Mouse (Mus musculus) monocyte, adult 5-6 weeks (primary cell): ENCODE measurements around the gene Tal1. TPM values are rescaled to one million over a fixed set of nuclear protein-coding genes. Genes with fewer than 3 reads are reported as not detected.
A peak's percentile ranks its signal among the peaks of the same experiment; 100 is the strongest.

Source experiments
- ATAC-seq: fragments of 153-309, 156-312 bp; replicated peaks from 2 replicates; pipeline ENCODE4 v1.8.0; 2017; ENCODE audit warnings: mild to moderate bottlenecking; ENCODE audit not compliant: low TSS enrichment, insufficient number of reproducible peaks, severe bottlenecking, poor library complexity, low FRiP score
- total RNA-seq: library from RNA; stranded (forward); fragments of 200-1000, 200-491, 200-594 nt; gene quantifications from 3 replicates; pipeline ENCODE4 v1.2.3, GENCODE M21; 2017

Tal1 gene
- 0.53 to 3.0 TPM (median 2.9 TPM) in 3 replicates for total RNA-seq

GRCm38 (mm10) chr4:115056371-115056920 lies at the start of gene Tal1:
TSS of gene Tal1 (plus strand) at chr4:115056426.
- ATAC-seq = no peak

- no peak for ATAC-seq
These were observed 42.0 kb upstream of the Tal1 start for GRCm38 (mm10) chr4:115014276-115014675.

GRCm38 (mm10) chr4:115019997-115020396 lies 36.2 kb upstream of the Tal1 start:
- ATAC-seq = no peak

- ATAC-seq = 0 out of 2 replicates have a peak, but pooled peaks have one; percentile 56
These were observed 21.2 kb upstream of the Tal1 start for GRCm38 (mm10) chr4:115035043-115035442.

- peak; percentile 49; the same call in 1 of the 2 replicates for ATAC-seq
These were observed 18.0 kb upstream of the Tal1 start for GRCm38 (mm10) chr4:115038242-115038641.

- ATAC-seq = no peak
These were observed 10.6 kb upstream of the Tal1 start for GRCm38 (mm10) chr4:115045621-115046020.

- ATAC-seq = peak; percentile 71
These were observed 8.5 kb upstream of the Tal1 start for GRCm38 (mm10) chr4:115047750-115048149.

GRCm38 (mm10) chr4:115048190-115048589 lies 8.0 kb upstream of the Tal1 start:
- no peak for ATAC-seq

- ATAC-seq = no peak
These were observed 5.0 kb upstream of the Tal1 start for GRCm38 (mm10) chr4:115051245-115051644.

- ATAC-seq = no peak; the same call in 1 of the 2 replicates
These were observed 3.8 kb upstream of the Tal1 start for GRCm38 (mm10) chr4:115052343-115053005.

GRCm38 (mm10) chr4:115055044-115055443 lies 1.2 kb upstream of the Tal1 start:
- ATAC-seq = no peak

- ATAC-seq = no peak
These were observed 535 bp upstream of the Tal1 start for GRCm38 (mm10) chr4:115055691-115056090.

GRCm38 (mm10) chr4:115056921-115057673 lies 871 bp downstream of the Tal1 start:
- ATAC-seq = peak; percentile 32; the same call in 1 of the 2 replicates

- no peak for ATAC-seq
These were observed 1.6 kb downstream of the Tal1 start for GRCm38 (mm10) chr4:115057674-115058316.

- no peak for ATAC-seq
These were observed 2.1 kb downstream of the Tal1 start for GRCm38 (mm10) chr4:115058317-115058761.

- ATAC-seq = no peak
These were observed 2.8 kb downstream of the Tal1 start for GRCm38 (mm10) chr4:115058871-115059590.

- no peak for ATAC-seq
These were observed 3.6 kb downstream of the Tal1 start for GRCm38 (mm10) chr4:115059871-115060270.

- ATAC-seq = no peak
These were observed 4.5 kb downstream of the Tal1 start for GRCm38 (mm10) chr4:115060753-115061152.

- no peak for ATAC-seq
These were observed 6.3 kb downstream of the Tal1 start for GRCm38 (mm10) chr4:115062540-115062874.
